Mouse (Mus musculus): ENCODE results near the gene Lrtm2. TPM values are rescaled to one million over a fixed set of nuclear protein-coding genes. Genes with fewer than 3 reads are reported as not detected.

The Lrtm2 gene
- polyA plus RNA-seq, 2 experiments: 0.09 TPM; not detected in 1

DNA sequence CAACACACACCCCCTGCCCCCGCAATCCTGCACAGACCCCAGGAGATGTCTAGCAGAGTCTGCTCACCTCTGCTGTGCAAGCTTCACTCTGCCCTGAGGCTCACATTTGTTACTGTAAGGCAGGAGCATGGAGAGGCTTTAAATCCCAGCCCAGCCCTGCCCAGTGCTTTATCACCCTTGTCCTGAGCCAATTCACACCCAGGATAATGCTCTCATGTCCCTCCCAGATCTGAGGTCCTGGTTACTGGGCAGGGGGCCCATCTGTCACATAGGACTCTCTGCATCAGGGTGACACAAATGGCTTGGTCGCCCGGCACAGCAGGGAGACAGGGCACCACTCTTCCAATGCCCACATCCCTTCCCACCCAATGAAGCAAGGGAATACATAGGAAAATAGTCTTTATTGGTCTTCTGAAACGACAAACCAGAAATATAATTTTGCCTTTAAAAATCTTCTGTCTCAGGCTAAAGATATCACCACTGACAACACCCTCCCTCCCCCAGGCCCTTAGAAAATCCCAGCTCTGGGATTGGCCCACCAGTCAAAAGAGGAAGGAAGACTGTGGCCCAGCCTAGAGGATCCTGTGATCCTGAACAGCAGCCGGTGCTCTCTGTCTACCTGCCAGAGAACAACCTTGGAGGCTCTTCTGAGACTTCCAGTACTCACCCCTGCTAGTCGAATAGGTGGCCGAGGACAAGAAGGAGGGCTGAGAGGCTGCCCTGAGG lies 15.7 kb downstream of the Lrtm2 start:
- no peak overlapping the region for H3K4me2 ChIP-seq (replicated peaks; ENCODE audit: low read depth, low read length, severe bottlenecking)
- H3K27ac ChIP-seq (replicated peaks; ENCODE audit: low read depth, low read length): no peak overlapping the region
- H3K9me3 ChIP-seq (ENCODE audit: control insufficient read depth, low read length): no peaks in the 10 kb centered on the region
- TF ChIP-seq POLR2A (IDR thresholded peaks at IDR 0.05; ENCODE audit: borderline replicate concordance, extremely low read depth, insufficient read depth, insufficient read length): no peak
- no peak for ATAC-seq (ENCODE audit: low FRiP score, low read depth)
- H3K36me3 ChIP-seq (ENCODE audit: control insufficient read depth, insufficient read depth, low read length): no peaks in the 10 kb centered on the region
- no peaks in the 10 kb centered on the region for H3K27me3 ChIP-seq (ENCODE audit: control insufficient read depth, insufficient read depth, low read length)
- no peak for DNase-seq (ENCODE audit: low spot score)
- H3K9ac ChIP-seq (ENCODE audit: low read depth, low read length, severe bottlenecking): no peak overlapping the region
- WGBS: 37% methylated on average over 7 of the region's 7 CpGs
- no peaks in the 10 kb centered on the region for H3K4me1 ChIP-seq (ENCODE audit: control insufficient read depth, insufficient read depth, low read length)
- H3K4me3 ChIP-seq (replicated peaks; ENCODE audit: low read length): no peak overlapping the region

DNA sequence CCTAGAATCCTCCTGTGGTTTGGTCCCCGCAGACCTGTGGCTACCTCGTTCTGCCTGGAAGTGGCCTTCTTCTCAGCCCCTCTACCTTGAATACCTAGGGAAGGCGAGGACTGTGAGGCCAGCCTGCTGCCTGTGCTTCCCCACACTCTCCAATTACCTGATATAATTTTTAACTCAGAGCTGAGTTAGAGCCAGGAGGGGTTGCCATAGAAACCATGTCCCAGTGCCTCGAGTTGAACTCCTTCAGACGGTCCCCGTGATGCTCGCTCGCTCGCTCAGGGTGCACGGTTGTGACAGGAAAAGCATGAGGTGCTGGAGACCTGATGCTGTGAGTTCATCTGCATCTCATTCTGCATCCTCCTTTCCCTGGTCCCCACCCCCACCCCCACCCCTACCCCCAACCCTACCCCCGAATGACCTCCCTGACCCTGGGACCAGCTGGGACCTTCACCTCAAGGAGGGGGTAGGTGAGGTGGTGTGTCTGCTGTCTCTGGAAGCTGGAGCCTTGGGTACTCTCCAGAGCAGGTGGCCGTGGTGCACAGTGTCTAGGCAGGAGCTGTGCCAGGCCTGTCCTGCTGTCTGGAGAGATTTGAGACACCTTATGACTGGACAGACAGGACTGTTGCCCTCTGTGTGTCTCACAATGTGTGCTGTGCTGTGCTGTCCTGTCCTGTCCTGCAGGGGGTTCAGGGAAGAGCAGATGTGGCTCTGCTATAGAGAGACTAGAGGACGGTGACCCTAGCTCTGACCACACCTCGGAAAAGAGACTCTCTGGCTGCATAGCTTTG lies 16.8 kb downstream of the Lrtm2 start:
- Histone ChIP-seq H3K27me3 (ENCODE audit: control insufficient read depth, insufficient read depth, low read length) (no peaks in the 10 kb centered on the region), H3K4me1 (ENCODE audit: control insufficient read depth, insufficient read depth, low read length) (no peaks in the 10 kb centered on the region), H3K4me2 (replicated peaks; ENCODE audit: low read depth, low read length, severe bottlenecking) (no peak overlapping the region), H3K9me3 (ENCODE audit: control insufficient read depth, low read length) (no peaks in the 10 kb centered on the region), H3K9ac (ENCODE audit: low read depth, low read length, severe bottlenecking) (no peak overlapping the region), H3K4me3 (replicated peaks; ENCODE audit: low read length) (no peak overlapping the region), H3K36me3 (ENCODE audit: control insufficient read depth, insufficient read depth, low read length) (no peaks in the 10 kb centered on the region), H3K27ac (replicated peaks; ENCODE audit: low read depth, low read length) (no peak overlapping the region)
- ATAC-seq (ENCODE audit: low FRiP score, low read depth): no peak
- WGBS: 46% methylated on average over 14 of the region's 14 CpGs
- no peak for DNase-seq (ENCODE audit: low spot score)
- TF ChIP-seq POLR2A (IDR thresholded peaks at IDR 0.05; ENCODE audit: borderline replicate concordance, extremely low read depth, insufficient read depth, insufficient read length): no peak

DNA sequence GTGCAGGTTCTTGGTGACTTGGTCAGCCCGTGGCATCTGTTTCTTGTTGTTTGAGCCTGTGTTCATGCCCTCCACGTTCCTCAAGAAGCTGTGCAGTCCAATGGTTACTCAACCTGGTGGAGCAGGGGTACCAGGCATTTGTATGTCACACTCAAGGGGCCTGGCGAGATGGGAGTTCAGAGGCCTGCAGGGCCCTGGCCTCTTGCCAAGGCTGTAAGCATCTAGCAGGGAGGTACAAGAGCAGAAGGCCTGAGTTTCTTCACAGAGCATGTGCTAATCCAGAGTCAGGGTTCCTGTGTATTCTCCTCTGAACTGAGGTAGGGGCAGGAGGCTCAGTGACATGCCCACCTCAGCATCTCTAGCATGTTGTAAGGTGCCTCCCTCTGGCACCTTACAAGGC lies 17.5 kb downstream of the Lrtm2 start:
- H3K27ac ChIP-seq (replicated peaks; ENCODE audit: low read depth, low read length): no peak overlapping the region
- no peaks in the 10 kb centered on the region for H3K4me1 ChIP-seq (ENCODE audit: control insufficient read depth, insufficient read depth, low read length)
- 67% methylated on average over 3 of the region's 3 CpGs for WGBS
- ATAC-seq (ENCODE audit: low FRiP score, low read depth) (no peak), DNase-seq (ENCODE audit: low spot score) (no peak)
- H3K9ac ChIP-seq (ENCODE audit: low read depth, low read length, severe bottlenecking): no peak overlapping the region
- H3K4me2 ChIP-seq (replicated peaks; ENCODE audit: low read depth, low read length, severe bottlenecking): no peak overlapping the region
- H3K4me3 ChIP-seq (replicated peaks; ENCODE audit: low read length): no peak overlapping the region
- no peaks in the 10 kb centered on the region for H3K9me3 ChIP-seq (ENCODE audit: control insufficient read depth, low read length)
- no peaks in the 10 kb centered on the region for H3K36me3 ChIP-seq (ENCODE audit: control insufficient read depth, insufficient read depth, low read length)
- no peaks in the 10 kb centered on the region for H3K27me3 ChIP-seq (ENCODE audit: control insufficient read depth, insufficient read depth, low read length)
- TF ChIP-seq POLR2A (IDR thresholded peaks at IDR 0.05; ENCODE audit: borderline replicate concordance, extremely low read depth, insufficient read depth, insufficient read length): no peak

DNA sequence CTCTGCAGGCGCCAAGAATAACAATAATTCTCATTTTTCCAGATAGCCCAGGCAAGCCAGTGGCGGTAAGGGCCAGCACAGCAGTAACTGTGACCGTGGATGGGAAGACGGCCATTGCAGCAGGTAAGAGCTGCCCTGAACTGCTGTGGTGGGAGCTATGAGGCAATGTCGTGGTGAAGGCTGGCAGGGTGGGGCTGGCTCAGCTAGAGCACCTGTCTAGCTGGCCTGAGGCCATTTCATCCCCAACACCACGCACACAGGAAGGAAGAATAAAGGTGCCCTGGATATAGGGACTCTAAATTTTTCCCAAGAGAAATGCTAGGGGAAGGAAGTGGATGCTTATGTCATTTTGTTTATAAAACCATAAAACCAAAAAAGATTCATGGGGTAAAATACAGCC lies 18.2 kb downstream of the Lrtm2 start:
- WGBS: 74% methylated on average over 6 of the region's 6 CpGs
- TF ChIP-seq POLR2A (IDR thresholded peaks at IDR 0.05; ENCODE audit: borderline replicate concordance, extremely low read depth, insufficient read depth, insufficient read length): no peak

DNA sequence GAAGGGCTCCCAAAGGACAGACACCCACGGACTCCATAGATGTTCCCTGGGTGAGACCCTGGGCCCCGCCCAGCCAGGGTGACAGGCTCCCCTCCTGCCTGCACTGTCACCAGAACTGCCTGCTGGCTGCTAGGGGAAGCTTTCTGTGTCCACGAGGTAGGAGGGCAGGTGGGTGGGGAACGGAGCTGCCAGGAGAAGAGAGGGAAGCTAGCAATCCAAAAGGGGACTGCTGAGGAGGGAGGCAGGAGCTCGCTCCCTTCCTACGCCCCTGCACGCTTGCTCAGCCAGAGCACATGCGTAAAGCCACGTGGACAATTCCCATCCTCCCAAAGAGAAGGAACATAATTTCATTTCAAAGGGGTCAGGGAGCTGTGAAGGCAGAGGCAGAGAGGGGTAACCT lies 20.4 kb downstream of the Lrtm2 start:
- Histone ChIP-seq H3K4me1 (ENCODE audit: control insufficient read depth, insufficient read depth, low read length) (no peaks in the 10 kb centered on the region), H3K4me3 (replicated peaks; ENCODE audit: low read length) (no peak overlapping the region), H3K9ac (ENCODE audit: low read depth, low read length, severe bottlenecking) (no peak overlapping the region), H3K36me3 (ENCODE audit: control insufficient read depth, insufficient read depth, low read length) (no peaks in the 10 kb centered on the region), H3K27me3 (ENCODE audit: control insufficient read depth, insufficient read depth, low read length) (no peaks in the 10 kb centered on the region), H3K9me3 (ENCODE audit: control insufficient read depth, low read length) (no peaks in the 10 kb centered on the region), H3K4me2 (replicated peaks; ENCODE audit: low read depth, low read length, severe bottlenecking) (no peak overlapping the region), H3K27ac (replicated peaks; ENCODE audit: low read depth, low read length) (no peak overlapping the region)
- DNase-seq (ENCODE audit: low spot score) (no peak), ATAC-seq (ENCODE audit: low FRiP score, low read depth) (no peak)
- TF ChIP-seq POLR2A (IDR thresholded peaks at IDR 0.05; ENCODE audit: borderline replicate concordance, extremely low read depth, insufficient read depth, insufficient read length): no peak
- 47% methylated on average over 9 of the region's 9 CpGs for WGBS

More for the DNA sequence above, 18.2 kb downstream of the Lrtm2 start:
- DNase-seq (ENCODE audit: low spot score): no peak
- no peaks in the 10 kb centered on the region for H3K9me3 ChIP-seq (ENCODE audit: control insufficient read depth, low read length)
- H3K9ac ChIP-seq (ENCODE audit: low read depth, low read length, severe bottlenecking): no peak overlapping the region
- no peaks in the 10 kb centered on the region for H3K4me1 ChIP-seq (ENCODE audit: control insufficient read depth, insufficient read depth, low read length)
- no peaks in the 10 kb centered on the region for H3K36me3 ChIP-seq (ENCODE audit: control insufficient read depth, insufficient read depth, low read length)
- H3K4me2 ChIP-seq (replicated peaks; ENCODE audit: low read depth, low read length, severe bottlenecking): no peak overlapping the region
- no peak overlapping the region for H3K4me3 ChIP-seq (replicated peaks; ENCODE audit: low read length)
- no peak for ATAC-seq (ENCODE audit: low FRiP score, low read depth)
- H3K27ac ChIP-seq (replicated peaks; ENCODE audit: low read depth, low read length): no peak overlapping the region
- H3K27me3 ChIP-seq (ENCODE audit: control insufficient read depth, insufficient read depth, low read length): no peaks in the 10 kb centered on the region

Data from limb, embryonic 14.5 days (tissue).